Mouse (Mus musculus) retina, embryonic 14.5 days (tissue): ENCODE results near the gene Nop14.
"Not testable (repeated sequence)": the region's sequence is repeated elsewhere in the genome, so short reads cannot be mapped to it uniquely, and the experiment has no call there.

Source experiments
- DNase-seq: peaks from one replicate; pipeline ENCODE4 v3.0.0-alpha.2; 2015; ENCODE audit warnings: low spot score

Gene Nop14

DNA sequence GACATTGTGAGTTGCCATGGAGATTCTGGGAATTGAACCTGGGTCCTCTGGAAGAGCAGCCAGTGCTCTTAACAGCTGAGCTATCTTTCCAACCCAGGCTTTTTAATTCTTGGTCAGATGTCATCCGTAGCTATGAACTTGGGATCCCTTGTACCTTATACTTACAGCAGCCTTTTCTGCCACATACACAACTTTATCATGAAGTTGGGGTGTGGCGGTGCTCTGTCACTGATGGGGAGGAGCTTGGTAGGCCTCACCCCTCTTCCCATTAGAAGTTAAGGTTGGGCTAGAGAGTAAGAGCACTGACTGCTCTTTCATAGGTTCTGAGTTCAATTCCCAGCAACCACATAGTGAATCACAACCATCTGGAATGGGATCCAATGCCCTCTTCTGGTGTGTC is 27.0 kb downstream of the Nop14 start:
- no peak for DNase-seq

DNA sequence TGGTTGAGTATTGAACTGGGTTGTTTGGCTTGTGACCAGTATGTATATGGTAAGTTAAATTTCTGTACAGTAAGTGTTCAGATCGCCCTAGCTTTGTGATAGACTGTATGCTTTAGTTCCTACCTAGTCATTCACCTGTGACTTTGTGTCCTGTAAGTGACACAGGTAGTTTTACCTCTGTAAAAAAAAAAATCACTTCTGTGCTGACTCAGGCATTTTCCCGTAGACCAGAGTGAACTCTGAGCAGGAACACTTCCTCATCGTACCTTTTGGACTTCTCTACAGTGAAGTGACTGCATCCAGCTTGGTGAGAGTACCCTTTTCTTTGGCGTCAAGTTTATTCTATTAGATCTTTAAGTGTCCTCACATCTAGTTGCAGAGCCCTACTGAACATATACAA is 50.0 kb downstream of the Nop14 start:
- DNase-seq = no peak

DNA sequence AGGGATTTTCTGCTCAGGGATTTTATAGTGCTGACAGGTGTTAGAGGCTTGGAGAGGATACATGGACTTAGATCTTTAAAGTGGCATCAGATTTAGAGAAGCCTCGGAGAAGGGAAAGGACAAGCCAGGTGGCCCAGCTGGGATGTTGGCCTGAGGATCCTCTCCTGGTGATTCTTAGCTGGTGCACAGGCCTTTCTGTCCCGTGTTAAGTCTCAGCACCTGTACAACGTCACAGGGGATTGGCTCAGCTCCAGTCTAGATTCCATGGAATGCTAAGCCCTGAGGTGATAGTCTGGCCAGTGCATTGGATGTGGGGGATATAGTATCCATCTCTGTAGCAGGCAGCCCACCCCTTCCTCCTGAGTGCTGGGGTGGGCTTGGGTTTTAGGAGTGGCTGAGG is 51.7 kb downstream of the Nop14 start:
- no peak for DNase-seq

DNA sequence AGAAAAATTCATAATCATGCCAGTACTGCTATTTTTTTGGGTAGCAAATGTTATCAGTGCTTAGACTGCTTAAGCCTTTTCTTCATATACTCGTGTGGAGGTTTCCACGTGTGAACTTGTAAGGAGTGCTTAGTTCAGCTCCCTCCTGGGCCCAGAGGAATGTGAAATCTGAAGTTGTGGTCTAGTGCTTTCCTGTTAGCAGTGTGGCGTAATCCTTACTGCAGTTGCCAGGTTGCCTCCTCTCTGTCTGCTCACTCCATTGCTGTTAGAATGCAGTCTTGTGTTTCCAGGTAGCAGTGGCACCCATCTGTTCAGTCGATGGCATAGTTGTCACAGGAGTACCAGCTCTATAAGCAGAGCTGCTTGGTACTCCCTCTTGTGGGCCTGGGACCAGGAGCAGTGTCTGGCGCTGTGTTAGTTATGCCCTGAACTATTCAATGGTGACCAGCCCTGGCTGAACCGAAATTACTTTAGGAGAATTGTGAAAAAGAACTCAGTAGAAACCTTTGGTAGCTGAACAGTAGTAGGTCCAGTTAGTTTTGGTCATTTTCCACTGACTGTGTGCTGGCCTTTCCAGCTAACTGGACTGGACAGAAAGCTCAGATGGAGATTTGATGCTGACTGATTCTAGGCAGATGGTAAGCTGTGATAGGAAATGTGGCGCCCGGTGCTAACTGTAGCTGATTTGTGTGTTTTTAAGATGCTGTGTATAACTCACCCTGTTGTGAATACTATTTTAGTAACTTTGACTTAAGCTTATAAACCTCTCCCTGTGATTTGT is 52.7 kb downstream of the Nop14 start:
- no peak for DNase-seq

DNA sequence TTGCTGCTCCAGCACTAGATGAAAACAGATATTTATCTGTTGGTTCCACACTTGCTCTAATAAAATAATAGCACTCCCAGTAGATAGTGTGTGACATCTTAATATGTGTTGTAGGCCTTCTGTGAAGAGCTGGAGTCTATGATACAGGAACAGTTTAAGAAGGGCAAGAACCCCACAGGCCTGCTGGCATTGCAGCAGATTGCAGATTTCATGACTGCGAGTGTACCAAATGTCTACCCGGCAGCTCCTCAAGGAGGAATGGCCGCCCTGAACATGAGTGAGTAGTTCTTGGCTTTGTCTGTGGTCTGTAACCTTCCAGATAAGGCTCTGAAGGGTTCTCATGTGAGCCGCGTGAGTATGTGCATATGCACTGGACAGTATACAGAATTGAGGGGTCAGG is 55.4 kb downstream of the Nop14 start:
- no peak for DNase-seq

DNA sequence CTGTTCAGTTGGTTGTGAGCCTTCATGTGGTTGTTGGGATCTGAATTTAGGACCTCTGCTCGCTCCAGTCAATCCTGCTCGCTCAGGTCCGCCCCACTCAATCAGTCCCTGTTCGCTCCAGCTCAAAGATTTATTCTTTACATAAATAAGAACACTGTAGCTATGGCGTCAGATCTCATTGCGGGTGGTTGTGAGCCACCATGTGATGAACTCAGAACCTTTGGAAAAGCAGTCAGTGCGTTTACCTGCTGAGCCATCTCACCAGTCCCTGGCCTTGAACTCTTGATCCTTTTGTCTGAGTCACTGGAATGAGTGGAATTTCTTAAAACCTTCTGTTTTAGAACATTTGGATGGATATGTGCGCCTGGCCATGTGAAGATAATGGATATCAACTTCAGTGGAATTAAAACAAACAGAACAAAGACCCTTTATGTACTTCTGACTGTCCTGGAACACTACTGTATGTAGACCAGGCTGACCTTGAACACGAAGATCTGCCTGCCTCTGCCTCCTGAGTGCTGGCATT is 66.7 kb downstream of the Nop14 start:
- no peak for DNase-seq

DNA sequence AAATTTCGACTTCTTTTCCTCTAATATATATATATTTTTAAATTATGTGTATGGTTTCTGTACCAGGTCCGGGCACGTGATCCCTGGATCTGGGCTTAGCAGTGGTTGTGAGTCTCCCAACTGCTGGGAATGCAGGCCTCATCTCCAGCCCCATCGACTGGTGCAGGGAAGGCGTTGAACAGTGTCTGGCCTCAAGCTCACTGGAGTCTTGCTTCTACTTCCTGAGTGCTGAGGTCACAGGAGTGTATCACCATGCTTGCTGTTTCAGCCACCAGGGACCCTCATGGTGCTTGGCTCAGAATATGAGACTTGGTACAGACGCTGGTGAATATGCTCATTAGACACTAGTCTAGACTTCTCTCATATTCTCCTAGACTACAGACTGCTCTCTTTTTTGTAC is 67.3 kb downstream of the Nop14 start:
- DNase-seq = no peak

DNA sequence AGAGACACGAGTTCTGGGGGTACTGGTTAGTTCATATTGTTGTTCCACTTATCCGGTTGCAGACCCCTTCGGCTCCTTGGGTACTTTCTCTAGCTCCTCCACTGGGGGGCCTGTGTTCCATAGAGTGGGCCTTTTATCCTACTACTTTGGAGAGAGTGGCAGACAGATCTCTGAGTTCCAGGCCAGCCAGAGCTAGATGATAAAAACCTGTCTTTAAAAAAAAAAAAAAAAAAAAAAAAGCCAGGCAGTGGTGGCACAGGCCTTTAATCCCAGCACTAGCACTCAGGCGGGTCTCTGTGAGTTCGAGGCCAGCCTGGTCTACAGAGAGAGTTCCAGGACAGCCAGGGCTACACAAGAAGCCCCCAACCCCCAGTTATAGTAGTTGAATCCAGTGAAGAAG is 67.7 kb downstream of the Nop14 start:
- not testable (repeated sequence) for DNase-seq

DNA sequence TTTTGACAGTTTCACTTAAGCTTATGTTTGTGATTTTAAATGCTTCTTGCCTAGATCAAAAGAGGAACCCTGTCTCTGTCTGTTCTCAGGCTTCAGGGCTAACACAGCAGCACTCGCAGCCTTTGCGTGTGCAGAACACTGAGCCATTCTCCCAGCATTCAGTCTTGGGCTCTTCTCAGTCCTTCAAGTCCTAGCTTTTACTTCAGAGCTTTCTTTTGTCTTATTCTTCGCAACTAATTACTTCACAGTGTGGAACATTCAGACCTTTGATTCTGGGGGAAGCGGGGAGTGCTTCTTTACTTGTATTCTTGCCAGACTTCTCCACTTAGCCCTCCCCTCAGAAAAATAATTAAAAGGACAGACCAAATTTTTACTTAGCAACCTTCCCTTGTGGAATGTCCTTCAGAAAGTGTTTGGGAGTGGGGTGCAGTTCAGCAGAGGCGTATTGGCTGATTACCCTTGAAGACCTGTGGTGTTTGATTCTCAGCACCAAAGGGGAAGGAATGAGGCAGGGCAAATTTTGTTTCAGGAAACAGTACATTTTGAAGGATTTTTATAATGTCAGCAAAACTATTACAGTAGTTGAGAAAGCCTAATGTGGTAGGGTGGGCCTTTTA is 68.5 kb downstream of the Nop14 start:
- no peak for DNase-seq

DNA sequence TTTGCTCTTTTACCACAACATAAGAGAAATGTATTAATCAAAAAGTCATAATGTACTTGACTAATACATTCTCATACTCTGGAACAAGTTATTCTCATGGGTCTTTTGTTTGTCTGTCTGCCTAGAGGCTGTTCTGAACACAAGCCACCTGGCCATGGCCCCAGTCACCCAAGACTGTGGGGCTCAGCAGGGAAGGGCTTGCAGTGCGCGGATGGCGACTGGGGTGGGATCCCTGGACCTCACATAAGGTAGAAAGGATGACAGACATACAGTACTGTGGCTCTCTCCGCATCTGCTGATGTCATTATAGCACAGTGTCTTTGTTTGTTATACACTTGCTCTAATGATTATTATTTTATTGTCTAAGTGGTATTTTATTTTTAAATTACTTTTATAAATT is 69.2 kb downstream of the Nop14 start:
- no peak for DNase-seq

DNA sequence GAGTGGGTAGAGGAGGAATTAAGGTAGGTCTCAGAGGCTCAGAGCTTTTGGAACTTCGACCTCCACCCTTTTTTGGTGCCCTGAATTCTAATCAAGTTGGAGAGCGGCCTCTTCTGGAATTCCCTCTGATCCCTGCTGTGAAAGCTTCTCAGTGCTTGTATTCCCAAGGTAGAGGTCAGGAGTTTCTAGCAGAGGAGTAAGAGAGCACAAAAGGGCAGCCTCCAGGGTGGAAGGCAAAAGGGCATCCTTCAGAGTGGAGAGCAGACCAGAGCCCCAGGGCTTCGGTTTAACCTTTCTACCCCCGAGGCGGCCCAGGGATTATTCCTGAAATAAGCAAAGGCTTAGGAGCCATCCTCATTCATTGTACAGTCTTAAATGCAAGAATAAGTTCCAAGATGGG is 69.9 kb downstream of the Nop14 start:
- DNase-seq = no peak
